Mouse (Mus musculus) C2C12 (cell line): ENCODE data around the gene Ankrd13b.

Experiments
- CTCF ChIP-seq: IDR thresholded peaks from one replicate; pipeline ENCODE4 v1.5.1; 2011; ENCODE audit not compliant: control insufficient read depth, insufficient read depth, insufficient read length
- FOSL1 ChIP-seq: IDR thresholded peaks from one replicate; pipeline ENCODE4 v1.8.0; 2011; ENCODE audit warnings: mild to moderate bottlenecking, low read length; ENCODE audit not compliant: poor library complexity, insufficient read depth, severe bottlenecking
- MAX ChIP-seq: IDR thresholded peaks from one replicate; pipeline ENCODE4 v1.6.1; 2011; ENCODE audit warnings: mild to moderate bottlenecking, control low read depth
- MYOG ChIP-seq: IDR thresholded peaks from one replicate; pipeline ENCODE4 v1.6.1; 2011; ENCODE audit not compliant: control insufficient read depth, insufficient read length; ENCODE audit errors: extremely low read depth
- USF1 ChIP-seq: IDR thresholded peaks from one replicate; pipeline ENCODE4 v1.6.1; 2011; ENCODE audit warnings: low read depth, mild to moderate bottlenecking, control low read depth, moderate library complexity

- no peak for TF ChIP-seq CTCF
- no peak for TF ChIP-seq MYOG
- no peak for TF ChIP-seq USF1
- TF ChIP-seq MAX, result no peak
- TF ChIP-seq FOSL1, result no peak
Measured at GRCm38 (mm10) chr11:77502481-77502880, 13.0 kb upstream of the Ankrd13b start.
